Mouse (Mus musculus): ENCODE data around the gene Jmjd8.

DNA sequence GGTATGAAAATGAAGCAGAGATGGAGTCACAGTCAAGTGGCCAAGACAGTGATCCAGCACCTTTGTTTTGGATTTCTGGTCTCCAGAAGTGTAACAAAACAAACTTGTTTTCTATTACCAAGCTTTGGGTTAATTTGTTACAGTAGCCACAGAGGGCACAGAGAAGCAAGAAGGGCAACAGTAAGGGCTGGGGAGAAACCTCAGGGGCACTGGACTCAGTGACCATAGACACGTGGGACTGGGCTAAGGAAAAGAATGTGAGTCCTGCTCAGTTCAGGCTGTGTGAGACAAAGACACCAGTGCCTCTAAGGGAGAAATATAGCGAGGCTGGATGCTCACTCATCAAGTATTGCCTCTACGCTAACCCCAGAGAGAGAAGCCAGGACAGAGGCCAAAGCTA is 44.0 kb downstream of the Jmjd8 start:
- TF ChIP-seq POLR2A (IDR thresholded peaks at IDR 0.05; ENCODE audit: insufficient read depth, low read length), result no peak
- no peak for TF ChIP-seq CTCF (IDR thresholded peaks at IDR 0.05; ENCODE audit: low read depth, low read length)

All from ES-Bruce4 (cell line).